Mouse (Mus musculus) hindbrain, embryonic 14.5 days (tissue): ENCODE measurements around the gene Irgm1. TPM values are rescaled to one million over a fixed set of nuclear protein-coding genes. Genes with fewer than 3 reads are reported as not detected.
"Not testable (repeated sequence)": the region's sequence is repeated elsewhere in the genome, so short reads cannot be mapped to it uniquely, and the experiment has no call there.

Source experiments
- ATAC-seq: fragments of 200-750 bp; cut with Nextera tagmentation; 2 replicates; pipeline ENCODE4 v1.8.0; 2017; ENCODE audit warnings: moderate number of reproducible peaks, mild to moderate bottlenecking, moderate TSS enrichment, moderate library complexity; ENCODE audit not compliant: low FRiP score
- DNase-seq: peaks from one replicate; pipeline ENCODE4 v3.0.0-alpha.2; 2015; ENCODE audit warnings: low spot score
- H3K27ac ChIP-seq: fragments of 300-500 bp; sonication (generic); 2 replicates; pipeline ENCODE4 v1.5.1; 2014; ENCODE audit warnings: mild to moderate bottlenecking, moderate library complexity
- H3K27me3 ChIP-seq: fragments of 300-500 bp; sonication (generic); 2 replicates; pipeline ENCODE4 v1.6.1; 2014; ENCODE audit warnings: mild to moderate bottlenecking, low read length, mixed read lengths; ENCODE audit not compliant: control insufficient read depth, insufficient read depth
- H3K36me3 ChIP-seq: fragments of 300-500 bp; sonication (generic); replicated peaks from 2 replicates; pipeline ENCODE4 v1.6.1; 2014; ENCODE audit not compliant: control insufficient read depth, insufficient read depth
- H3K4me1 ChIP-seq: fragments of 300-500 bp; sonication (generic); replicated peaks from 2 replicates; pipeline ENCODE4 v1.6.1; 2014; ENCODE audit warnings: antibody characterized with exemption, low read length, mixed read lengths; ENCODE audit not compliant: control insufficient read depth, insufficient read depth
- H3K4me2 ChIP-seq: fragments of 300-500 bp; sonication (generic); replicated peaks from 2 replicates; pipeline ENCODE4 v1.6.1; 2014; ENCODE audit warnings: mild to moderate bottlenecking, moderate library complexity
- H3K4me3 ChIP-seq: fragments of 300-500 bp; sonication (generic); replicated peaks from 2 replicates; pipeline ENCODE4 v1.5.1; 2014; ENCODE audit warnings: mild to moderate bottlenecking, low read length
- H3K9ac ChIP-seq: fragments of 300-500 bp; sonication (generic); 2 replicates; pipeline ENCODE4 v1.6.1; 2014
- H3K9me3 ChIP-seq: fragments of 300-500 bp; sonication (generic); 2 replicates; pipeline ENCODE4 v1.6.1; 2016; ENCODE audit warnings: low read length; ENCODE audit not compliant: control insufficient read depth
- WGBS: fragments of 180-500 bp; shearing (Covaris S2); extraction: QIAGEN DNeasy Blood & Tissue Kit; methylation state at CpG from one replicate; pipeline ENCODE4 v1.1.7; 2014; 5-methylcytosine and 5-hydroxymethylcytosine counted together
- polyA plus RNA-seq: library from polyadenylated mRNA; unstranded; fragments of >200 nt; fragmentation: Nextera tagmentation; extraction: Ambion mirVana; gene quantifications from 2 replicates; pipeline ENCODE4 v1.2.1, GENCODE M21; 2014

Irgm1 gene
- polyA plus RNA-seq, 1 experiment from 2014 or later = 4.2 TPM

DNA sequence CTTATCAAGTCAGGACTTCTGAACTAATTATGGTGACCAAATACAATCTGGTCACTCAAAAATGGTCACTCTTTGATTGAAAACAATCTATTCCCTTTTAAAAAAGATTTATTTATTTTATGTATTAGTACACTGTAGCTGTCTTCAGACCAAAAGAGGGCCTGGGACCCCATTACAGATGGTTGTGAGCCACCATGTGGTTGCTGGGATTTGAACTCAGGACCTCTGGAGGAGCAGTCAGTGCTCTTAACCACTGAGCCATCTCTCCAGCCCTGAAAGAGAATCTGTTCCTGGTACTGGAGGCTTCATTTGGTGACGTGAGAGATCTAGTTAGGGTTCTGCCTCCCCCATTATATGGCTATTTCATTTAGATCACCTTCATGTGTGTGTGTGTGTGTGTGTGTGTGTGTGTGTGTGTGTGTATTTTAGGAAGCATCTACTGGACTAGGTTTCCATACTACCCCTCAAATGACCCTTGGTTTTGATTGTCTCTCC is 3.9 kb upstream of the Irgm1 start:
- 71% methylated on average over 1 of the region's 1 CpGs for WGBS
- not testable (repeated sequence) for DNase-seq

DNA sequence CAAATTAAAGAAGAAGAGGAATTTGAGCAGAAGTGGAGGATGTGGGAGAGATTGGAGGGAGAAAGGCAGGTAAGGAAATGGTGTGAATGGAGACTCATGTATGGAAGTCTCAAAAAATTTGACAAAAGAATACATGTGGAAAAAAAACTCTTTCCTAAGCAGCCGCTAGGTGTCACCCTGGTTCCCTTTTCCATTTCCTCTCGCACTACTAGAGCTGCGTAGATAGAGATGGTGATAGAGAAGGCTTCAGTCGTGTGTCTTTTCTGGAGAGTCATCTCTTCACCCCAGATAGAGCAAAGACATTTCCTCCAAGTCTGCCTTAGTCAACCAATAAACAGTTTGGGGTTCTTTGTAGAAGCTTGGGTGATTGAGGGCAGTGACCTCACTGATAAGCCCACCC is 3.0 kb upstream of the Irgm1 start:
- ATAC-seq (0 out of 2 replicates have a peak, but pooled peaks have one; percentile 46), DNase-seq (peak; percentile 82)

More for the DNA sequence above, 3.9 kb upstream of the Irgm1 start:
- not testable (repeated sequence) for H3K27me3 ChIP-seq, H3K4me3 ChIP-seq, H3K27ac ChIP-seq, ATAC-seq, H3K36me3 ChIP-seq, H3K9ac ChIP-seq, H3K4me2 ChIP-seq, H3K9me3 ChIP-seq
- H3K4me1 ChIP-seq = peaks cover 15% of the 10 kb centered on the region

GRCm38 (mm10) chr11:48873591-48874290 is 2.3 kb upstream of the Irgm1 start:
- Histone ChIP-seq H3K27ac (no peak overlapping the region), H3K4me2 (no peak overlapping the region), H3K9ac (no peak overlapping the region), H3K9me3 (no peaks in the 10 kb centered on the region), H3K36me3 (no peaks in the 10 kb centered on the region), H3K4me3 (no peak overlapping the region), H3K27me3 (peaks cover 8% of the 10 kb centered on the region; the same call in 1 of the 2 replicates), H3K4me1 (peaks cover 15% of the 10 kb centered on the region)
- no peak for DNase-seq
- no peak for ATAC-seq
- 75% methylated on average over 10 of the region's 10 CpGs for WGBS

More for the DNA sequence above, 3.0 kb upstream of the Irgm1 start:
- no peak overlapping the region for H3K4me3 ChIP-seq
- no peaks in the 10 kb centered on the region for H3K36me3 ChIP-seq
- no peak overlapping the region for H3K4me2 ChIP-seq
- no peak overlapping the region for H3K9ac ChIP-seq
- peaks cover 15% of the 10 kb centered on the region for H3K4me1 ChIP-seq
- no peak overlapping the region for H3K27ac ChIP-seq
- WGBS = 0% methylated on average over 4 of the region's 4 CpGs
- H3K9me3 ChIP-seq = no peaks in the 10 kb centered on the region
- H3K27me3 ChIP-seq = peaks cover 8% of the 10 kb centered on the region; the same call in 1 of the 2 replicates

DNA sequence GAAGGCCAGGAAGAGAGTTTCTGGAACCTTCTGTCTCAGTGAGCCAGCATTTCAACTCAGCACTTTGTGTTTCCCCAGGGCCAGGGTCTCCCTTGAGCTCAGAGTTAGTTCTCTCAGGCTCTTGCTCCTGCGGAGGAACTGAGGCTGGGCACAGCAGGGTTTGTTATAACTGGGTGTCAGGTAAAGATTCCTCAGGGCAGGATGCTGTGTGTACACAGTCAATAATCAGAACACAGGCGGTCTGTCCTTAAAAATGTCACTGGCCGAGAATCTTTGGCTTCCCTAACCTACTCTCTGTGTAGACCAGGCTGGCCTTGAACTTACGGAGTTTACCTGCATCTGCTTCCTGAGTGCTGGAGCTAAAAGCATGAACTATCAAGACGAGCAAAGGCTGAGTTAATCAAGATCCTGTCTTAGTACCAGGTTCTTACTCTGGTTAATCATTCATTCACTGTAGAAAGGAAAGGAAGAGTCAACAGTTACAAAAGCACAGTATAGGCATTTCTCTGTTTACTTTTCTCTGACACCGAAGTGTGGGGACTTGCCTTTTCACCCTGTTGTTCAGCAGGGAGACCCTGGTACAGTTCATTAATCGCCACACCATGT is 1.3 kb upstream of the Irgm1 start:
- no peak overlapping the region for H3K4me2 ChIP-seq
- H3K27ac ChIP-seq = no peak overlapping the region
- DNase-seq (no peak), ATAC-seq (no peak)
- 79% methylated on average over 7 of the region's 7 CpGs for WGBS
- no peak overlapping the region for H3K4me3 ChIP-seq
- H3K4me1 ChIP-seq = peaks cover 15% of the 10 kb centered on the region
- no peak overlapping the region for H3K9ac ChIP-seq
- no peaks in the 10 kb centered on the region for H3K36me3 ChIP-seq
- no peaks in the 10 kb centered on the region for H3K9me3 ChIP-seq
- peaks cover 8% of the 10 kb centered on the region; the same call in 1 of the 2 replicates for H3K27me3 ChIP-seq

- ATAC-seq = no peak
These were observed 496 bp upstream of the Irgm1 start for GRCm38 (mm10) chr11:48871817-48872541.

DNA sequence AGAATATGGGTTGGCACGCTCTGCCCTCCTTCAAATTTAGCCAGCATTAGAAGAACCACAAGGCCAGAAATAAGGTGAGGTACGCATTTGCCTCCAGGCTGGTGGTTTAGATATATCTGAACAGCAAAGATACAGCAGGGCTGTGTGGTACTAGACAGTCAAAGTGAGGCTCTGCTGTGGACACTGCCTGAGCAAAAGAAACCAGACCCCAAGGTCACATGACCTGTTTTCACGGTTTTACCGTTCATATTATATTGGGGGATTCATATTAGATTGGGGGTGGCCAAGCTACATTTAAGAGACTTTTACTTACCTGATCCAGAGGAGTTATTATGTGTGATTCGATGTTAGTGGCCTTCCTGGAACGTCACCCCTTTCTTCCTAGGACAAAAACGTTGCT is 702 bp downstream of the Irgm1 start:
- no peaks in the 10 kb centered on the region for H3K36me3 ChIP-seq
- ATAC-seq (no peak), DNase-seq (no peak)
- H3K9ac ChIP-seq = peak overlapping the region; percentile 54
- peak overlapping the region; percentile 60 for H3K4me2 ChIP-seq
- H3K4me1 ChIP-seq = peaks cover 15% of the 10 kb centered on the region
- WGBS = 42% methylated on average over 7 of the region's 7 CpGs
- no peak overlapping the region for H3K27ac ChIP-seq
- no peaks in the 10 kb centered on the region for H3K9me3 ChIP-seq
- H3K4me3 ChIP-seq = peak overlapping the region; percentile 38
- peaks cover 8% of the 10 kb centered on the region; the same call in 1 of the 2 replicates for H3K27me3 ChIP-seq

More at GRCm38 (mm10) chr11:48871817-48872541, 496 bp upstream of the Irgm1 start:
- WGBS = 14% methylated on average over 17 of the region's 17 CpGs
- Histone ChIP-seq H3K27ac (no peak overlapping the region), H3K4me2 (peak overlapping the region; percentile 60), H3K4me1 (peaks cover 15% of the 10 kb centered on the region), H3K36me3 (no peaks in the 10 kb centered on the region), H3K27me3 (peaks cover 8% of the 10 kb centered on the region; the same call in 1 of the 2 replicates), H3K9me3 (no peaks in the 10 kb centered on the region), H3K9ac (peak overlapping the region; percentile 54), H3K4me3 (peak overlapping the region; percentile 38)
- no peak for DNase-seq

DNA sequence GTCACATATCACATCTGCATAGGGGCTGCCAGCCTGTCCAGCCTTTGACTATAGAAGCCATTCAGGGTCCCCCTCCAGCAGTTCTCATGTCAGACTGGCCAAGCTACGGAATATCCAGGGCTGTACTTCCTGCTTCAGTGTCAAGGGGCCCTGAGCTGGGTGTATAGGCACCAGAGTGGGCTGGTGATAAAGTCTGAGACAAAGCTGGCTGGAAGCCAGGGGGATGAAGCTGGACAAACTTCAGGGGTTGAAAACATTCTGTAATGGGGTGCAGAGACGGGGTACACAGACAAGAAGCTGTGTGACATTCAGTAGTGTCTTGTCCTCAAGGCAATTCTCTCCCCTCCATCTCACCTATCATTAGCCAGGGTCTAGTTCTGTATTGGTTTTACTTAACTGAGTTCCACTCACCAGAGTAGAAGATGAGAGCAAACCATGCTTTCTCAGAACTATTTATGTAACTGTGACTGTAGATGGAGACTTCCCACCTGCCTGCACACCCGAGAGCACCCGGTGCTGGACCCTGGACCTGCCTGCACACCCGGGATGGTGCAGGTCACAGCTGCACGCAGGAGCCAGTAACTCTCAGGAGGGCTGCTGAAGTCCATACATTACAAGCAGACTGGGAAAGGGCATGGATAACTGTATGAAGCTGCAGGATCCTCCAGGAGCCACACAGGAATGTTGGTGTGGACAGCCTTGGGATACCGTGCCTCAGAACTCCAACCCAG is 1.9 kb downstream of the Irgm1 start:
- 78% methylated on average over 7 of the region's 7 CpGs for WGBS
- Histone ChIP-seq H3K4me3 (no peak overlapping the region), H3K4me2 (peak overlapping the region; percentile 60), H3K27ac (no peak overlapping the region), H3K27me3 (peaks cover 8% of the 10 kb centered on the region; the same call in 1 of the 2 replicates), H3K9me3 (no peaks in the 10 kb centered on the region), H3K4me1 (peaks cover 15% of the 10 kb centered on the region), H3K9ac (no peak overlapping the region), H3K36me3 (no peaks in the 10 kb centered on the region)
- no peak for ATAC-seq
- no peak for DNase-seq

DNA sequence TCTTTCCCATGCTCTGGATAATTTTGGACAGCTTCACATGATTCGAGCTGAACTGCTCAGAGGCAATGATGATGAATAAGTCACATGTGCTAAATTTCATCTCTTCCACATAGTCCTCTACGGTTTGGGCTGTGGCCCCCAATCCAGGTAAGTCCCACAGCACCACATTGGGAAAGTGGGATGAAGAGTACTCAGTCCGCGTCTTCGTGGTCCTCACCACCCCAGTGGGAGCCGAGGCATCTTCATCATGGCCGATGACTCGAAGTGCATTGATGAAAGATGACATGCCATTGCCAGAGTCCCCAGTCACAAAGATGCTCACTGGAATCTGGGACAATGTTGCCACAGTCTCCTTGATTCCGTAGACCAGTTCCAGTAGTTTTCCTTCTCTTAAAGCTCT is 5.0 kb downstream of the Irgm1 start:
- Histone ChIP-seq H3K4me1 (peaks cover 10% of the 10 kb centered on the region), H3K36me3 (no peaks in the 10 kb centered on the region), H3K4me2 (no peak overlapping the region), H3K9me3 (no peaks in the 10 kb centered on the region), H3K9ac (no peak overlapping the region), H3K4me3 (no peak overlapping the region), H3K27ac (no peak overlapping the region), H3K27me3 (no peaks in the 10 kb centered on the region)
- 97% methylated on average over 9 of the region's 9 CpGs for WGBS
- ATAC-seq (no peak), DNase-seq (no peak)
